Mouse (Mus musculus): ENCODE data around the gene Anxa4.

- TF ChIP-seq GATA1 (IDR thresholded peaks at IDR 0.05; ENCODE audit: borderline replicate concordance, low read length) (no peak), FLI1 (IDR thresholded peaks at IDR 0.05; ENCODE audit: low read length) (no peak)
Observed at GRCm38 (mm10) chr6:86823824-86824223, 30.4 kb upstream of the Anxa4 start.

All from megakaryocyte, embryonic 14.5 days (primary cell).